Mouse (Mus musculus) adrenal gland, postnatal 14 days (tissue): ENCODE measurements at regions not wholly inside any gene's neighbourhood (a gene's known extent, or its start where the extent isn't known, plus 50 kb on each side); places are given as distances from the start of the nearest gene placed in this dataset.
A peak's percentile ranks its signal among the peaks of the same experiment; 100 is the strongest.

Source experiments
- DNase-seq: peaks from one replicate; pipeline ENCODE4 v3.0.0; 2021; ENCODE audit warnings: mixed read lengths

GRCm38 (mm10) chr16:8351424-8351823 lies 73.5 kb downstream of the Tmem114 start:
- DNase-seq, result no peak

GRCm38 (mm10) chr16:8349148-8349547 lies 75.8 kb downstream of the Tmem114 start:
- no peak for DNase-seq

- DNase-seq, result no peak
These were observed 76.3 kb downstream of the Tmem114 start for GRCm38 (mm10) chr16:8348645-8349044.

GRCm38 (mm10) chr16:8345216-8345615 lies 79.7 kb downstream of the Tmem114 start:
- DNase-seq, result no peak

- DNase-seq, result peak; percentile 43
These were observed 91.7 kb downstream of the Tmem114 start for GRCm38 (mm10) chr16:8333081-8333710.

- no peak for DNase-seq
These were observed 112.9 kb downstream of the Tmem114 start for GRCm38 (mm10) chr16:8311996-8312395.

GRCm38 (mm10) chr16:8306389-8306788 lies 118.5 kb downstream of the Tmem114 start:
- no peak for DNase-seq
